Mouse (Mus musculus) induced T-regulatory cell, adult 2 months (primary cell): ENCODE measurements around the gene Vgll4.

Experiments used
- DNase-seq: peaks from one replicate; pipeline ENCODE4 v3.0.0-alpha.2; 2012; ENCODE audit warnings: low read depth

Gene Vgll4

DNA sequence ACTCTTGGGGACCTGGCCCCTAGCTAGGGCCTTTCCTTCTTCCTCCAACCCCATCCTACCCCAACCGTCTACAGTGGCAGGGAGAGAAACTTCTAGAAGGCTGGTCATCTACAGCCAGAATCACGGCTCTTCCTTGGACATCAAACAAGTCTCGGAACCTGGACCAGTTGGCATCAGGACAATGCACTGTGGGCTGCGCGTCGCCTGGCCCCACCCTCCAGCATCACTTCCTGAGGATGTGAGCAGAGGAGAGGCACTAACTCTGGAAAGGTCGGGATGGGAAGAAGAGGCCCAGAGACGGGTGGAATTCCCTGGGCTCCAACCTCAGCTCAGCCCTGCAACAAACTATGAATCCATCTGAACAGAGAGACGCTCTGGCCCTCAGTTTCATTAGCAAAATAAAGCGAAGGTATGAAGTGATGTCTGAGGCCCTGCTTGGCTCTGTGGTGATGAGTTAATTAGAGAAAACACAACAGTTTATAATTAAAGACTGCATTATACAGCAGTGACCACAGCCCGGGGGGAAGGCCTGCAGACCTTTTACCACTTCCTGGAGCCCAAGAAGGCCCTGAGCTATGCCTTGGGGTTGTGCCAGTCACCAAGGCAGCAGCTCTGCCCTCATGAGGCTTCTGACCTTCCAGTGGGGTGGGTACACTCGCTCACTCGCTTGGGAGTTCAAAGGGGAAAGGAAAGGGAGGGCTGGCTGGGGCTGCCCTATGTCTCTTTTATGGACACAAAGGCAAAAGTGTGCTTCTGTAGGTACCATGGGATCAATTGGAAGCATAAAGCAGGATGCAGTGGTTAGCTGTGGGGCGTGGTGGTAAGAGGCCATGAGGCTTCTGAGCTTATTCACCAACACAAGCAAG lies 51.8 kb downstream of the Vgll4 start:
- peak; percentile 82 for DNase-seq

DNA sequence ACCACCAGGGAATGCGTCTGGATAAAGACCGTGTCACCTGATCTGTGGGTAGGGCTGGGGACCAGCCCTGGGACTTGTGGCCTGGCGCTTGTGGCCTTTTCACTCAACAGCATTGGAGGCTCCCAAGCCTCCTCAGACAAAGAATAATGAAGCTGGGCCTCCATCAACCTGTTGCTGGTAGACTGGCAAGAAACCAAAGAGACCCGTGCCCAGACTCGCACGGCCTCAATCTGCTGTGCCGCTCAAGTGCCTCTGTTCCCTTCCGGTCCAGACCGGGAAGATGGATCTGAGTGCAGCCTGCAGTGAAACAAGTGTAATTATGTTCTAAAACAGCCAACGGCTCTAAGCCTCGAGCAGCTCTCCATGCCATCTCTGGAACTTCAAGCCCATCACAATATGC lies 52.7 kb downstream of the Vgll4 start:
- DNase-seq = peak; percentile 47

DNA sequence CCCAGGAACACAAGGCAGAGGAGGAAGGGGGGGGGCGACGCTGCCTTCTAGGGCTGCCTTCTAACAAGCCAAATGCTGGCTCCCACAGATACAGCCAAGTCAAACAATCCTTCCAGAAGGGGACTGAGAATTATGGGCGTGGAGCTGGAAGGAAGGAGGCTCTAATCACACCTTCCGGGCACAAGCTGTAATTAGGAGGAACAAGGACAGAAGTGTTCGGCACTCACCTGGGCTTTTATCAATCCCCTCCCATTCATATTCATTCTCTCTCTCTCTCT lies 53.1 kb downstream of the Vgll4 start:
- no peak for DNase-seq

DNA sequence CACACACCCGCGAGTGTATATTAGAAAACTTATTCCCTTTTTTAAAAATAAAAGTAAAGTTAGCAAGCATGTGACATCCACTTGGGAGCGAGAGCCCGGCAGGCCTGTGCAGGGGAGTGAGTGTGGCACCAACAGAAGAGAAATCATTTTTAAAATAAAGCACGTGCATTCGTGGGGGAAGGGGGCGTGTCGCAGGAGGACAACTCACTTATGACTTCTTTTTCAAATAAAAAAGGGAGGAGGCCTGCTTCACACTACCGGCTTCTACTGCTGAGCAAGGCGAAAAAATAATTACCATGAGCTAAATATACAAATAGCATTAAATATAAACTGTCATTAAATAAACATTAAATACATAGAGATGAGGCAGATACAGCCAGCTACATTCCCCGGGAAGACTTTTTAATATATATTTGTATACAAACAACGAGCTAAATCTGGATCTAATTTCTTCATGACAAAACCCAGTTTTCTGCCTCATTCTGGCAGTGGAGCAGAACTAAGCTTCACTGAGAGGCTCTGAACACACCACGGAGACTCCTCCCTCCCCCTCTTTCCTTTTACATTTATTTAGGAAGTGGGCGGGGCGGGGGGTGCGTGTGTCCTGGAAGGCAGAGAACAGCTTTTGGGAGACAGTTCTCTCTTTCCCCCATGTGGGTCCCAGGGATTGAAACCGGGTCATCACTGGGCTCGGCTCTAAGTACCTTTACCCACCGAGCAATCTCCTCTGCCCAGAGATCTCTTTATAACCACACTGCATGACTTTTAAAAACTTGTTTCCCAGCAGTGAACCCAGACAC lies 53.7 kb downstream of the Vgll4 start:
- peak; percentile 77 for DNase-seq

DNA sequence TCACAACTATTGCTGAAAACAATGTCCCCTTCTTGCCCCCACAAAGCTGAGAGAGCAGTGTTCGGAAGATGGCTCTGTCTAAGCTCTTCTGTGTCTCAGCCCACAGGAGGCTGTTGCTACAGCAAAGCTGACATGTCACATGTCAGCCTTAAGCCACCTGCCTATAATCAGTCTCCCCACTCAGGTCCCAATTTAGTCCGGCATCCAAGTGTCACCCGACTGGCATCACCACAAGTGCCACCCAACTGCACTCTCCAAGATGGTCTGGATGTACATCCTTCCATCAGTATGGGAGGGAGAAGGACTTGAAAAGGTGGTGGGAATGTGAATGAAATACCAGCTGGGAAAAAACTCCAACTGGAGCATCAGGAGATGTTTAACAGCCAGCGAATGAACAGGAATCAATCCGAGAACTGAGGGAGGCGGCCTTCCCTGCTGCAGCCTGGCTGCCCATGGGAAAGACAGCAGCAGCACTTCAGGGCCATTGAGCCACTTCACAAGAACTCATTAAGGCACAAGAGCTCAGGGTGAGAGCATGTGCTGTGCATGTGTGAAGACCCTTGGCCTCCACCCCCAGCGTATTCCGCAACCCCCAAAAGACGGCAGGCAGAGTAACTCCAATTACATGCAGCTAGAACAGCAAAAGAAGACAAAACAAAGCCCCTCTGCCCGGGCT lies 55.6 kb downstream of the Vgll4 start:
- DNase-seq = no peak

DNA sequence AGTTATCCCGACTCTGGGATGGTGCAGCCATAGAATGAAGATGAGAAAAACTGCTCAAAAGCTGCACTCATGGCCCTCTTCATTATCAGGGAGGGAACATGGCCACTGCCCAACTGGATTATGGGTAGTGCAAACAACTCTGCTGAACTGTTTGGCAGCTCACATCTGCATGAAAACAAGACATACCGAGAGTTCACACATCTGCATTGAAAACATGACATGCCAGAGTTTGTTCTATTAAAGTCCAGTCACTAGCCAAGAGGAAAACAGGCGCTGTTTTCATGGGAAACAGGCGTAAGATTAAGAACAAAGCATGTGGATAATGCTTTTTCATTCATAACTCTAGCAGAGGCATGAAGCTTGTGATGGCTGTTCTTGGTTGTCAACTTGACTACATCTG lies 56.7 kb downstream of the Vgll4 start:
- DNase-seq = no peak

DNA sequence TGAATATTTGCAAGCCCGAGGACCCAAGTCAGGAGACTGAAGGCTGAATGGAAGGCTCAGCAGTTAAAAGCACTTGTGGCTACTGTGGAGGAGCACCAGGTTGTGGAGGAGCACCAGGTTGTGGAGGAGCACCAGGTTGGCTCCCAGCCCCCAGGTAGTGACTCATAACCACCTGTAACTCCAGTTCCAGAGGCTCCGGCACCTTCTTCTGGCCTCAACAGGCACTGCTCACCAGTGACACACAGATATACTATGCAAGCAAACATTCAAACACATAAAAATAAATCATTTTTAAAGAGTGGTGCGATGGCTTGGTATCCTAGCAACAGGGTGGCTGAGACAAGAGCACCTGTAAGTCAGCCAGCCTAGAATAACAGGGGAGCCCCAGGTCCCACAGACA lies 58.3 kb downstream of the Vgll4 start:
- DNase-seq = peak; percentile 58

DNA sequence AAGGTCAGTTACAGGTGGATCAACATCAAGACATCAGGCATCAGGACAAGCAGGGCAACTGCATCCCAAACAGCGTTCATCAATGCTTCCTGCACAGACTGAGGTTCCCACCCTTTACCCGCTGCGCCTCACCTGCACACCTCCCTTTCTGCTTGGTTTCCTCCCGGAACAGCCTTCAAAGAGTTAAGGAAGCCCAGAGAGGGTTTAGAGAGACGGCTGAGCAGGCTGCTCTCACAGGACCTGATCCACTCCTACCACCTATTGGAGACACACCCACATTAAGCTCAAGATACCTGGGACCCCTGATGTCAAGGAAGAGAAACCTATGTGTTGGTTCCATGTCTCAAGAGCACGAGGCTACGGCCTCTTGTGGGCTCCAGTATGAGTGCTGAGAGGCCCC lies 60.0 kb downstream of the Vgll4 start:
- DNase-seq = peak; percentile 56

DNA sequence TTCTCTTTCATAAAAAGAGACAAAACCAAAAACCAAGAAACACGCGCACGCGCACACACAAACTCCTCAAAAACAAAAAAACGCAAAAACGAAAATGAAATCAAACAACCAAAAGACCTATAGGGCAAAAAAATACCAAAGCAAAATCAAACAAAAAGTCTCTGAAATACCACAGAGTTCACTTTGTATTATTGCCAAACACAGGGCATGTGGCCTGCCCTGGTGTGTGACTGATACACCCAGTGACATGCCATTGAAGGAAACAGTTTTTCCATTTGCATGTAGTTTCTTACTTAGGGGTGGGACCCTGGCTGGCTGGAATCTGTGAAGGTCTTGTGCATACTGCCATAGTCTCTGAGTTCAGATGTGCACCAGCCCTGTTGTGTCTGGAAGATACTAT lies 62.3 kb downstream of the Vgll4 start:
- DNase-seq = peak; percentile 90

DNA sequence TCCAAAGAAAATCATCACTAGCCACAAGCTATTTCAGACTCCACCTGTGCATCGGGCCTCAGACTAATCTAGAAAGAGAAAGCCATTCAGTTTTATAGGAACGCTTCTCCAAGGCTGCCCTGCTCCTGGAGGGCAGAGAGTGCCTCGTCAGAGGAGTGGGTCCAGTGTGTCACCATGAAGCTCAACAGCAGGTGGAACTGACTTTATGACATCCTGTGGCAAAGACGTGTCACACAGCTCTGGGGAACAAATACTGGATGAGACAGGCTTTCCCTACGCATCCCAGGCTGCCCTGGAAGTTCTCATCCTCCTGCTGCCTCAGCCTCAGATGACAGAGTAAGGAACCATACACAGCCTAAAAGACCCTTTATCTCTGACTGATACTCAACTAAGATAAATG lies 63.6 kb downstream of the Vgll4 start:
- DNase-seq = peak; percentile 48

DNA sequence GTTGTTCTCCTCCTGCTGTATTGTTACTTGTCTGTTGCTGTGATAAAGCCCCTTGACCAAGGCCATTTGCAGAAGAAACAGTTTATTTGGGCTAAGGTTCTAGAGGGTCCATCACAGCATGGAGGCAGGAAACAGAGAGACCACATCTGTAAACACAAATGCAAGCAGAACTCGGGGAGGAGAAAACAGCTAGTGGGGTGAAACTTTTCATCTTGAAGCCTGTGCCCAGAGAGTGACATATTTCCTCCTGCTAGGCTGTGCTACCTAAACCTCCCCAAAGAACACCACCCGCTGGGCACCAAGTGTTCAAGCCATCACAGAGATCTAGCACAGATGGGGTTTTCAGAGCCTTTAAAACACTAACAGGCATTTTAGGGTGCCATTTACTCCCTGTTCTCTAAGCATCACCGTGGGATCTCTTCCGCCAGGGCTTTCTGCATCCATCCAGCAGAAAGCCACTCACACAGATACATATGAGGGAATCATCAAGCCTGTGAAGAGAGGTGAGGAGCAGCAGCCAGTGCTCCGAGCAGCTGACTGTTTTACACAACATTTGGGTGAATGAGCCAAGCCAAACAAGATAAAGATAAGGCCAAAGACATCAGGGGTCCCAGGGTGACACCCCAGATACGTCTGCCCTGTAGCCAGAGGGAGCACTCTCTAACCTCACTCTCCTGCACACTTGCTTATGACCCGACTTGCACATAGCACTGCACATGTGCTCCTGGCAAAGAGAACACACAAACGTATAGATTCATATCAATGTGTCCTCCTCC lies 64.4 kb downstream of the Vgll4 start:
- peak; percentile 67 for DNase-seq

DNA sequence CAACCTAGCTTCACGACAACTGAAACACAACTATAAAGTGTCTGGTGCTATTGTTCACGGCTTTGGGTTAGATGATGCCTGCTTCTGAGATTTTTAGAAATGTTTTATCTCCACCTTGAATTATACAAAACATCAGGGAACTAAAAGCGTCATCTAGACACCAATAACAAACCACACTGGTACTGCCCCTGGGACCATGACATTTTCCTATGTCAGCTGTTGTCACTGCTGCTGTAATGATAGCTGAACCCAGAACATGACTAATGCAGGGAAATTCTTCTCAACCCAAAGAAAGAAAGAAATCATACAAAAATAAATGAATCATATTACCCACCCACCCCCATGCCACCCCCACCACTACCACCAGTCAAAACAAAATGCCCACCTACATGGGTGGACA lies 65.0 kb downstream of the Vgll4 start:
- peak; percentile 74 for DNase-seq

DNA sequence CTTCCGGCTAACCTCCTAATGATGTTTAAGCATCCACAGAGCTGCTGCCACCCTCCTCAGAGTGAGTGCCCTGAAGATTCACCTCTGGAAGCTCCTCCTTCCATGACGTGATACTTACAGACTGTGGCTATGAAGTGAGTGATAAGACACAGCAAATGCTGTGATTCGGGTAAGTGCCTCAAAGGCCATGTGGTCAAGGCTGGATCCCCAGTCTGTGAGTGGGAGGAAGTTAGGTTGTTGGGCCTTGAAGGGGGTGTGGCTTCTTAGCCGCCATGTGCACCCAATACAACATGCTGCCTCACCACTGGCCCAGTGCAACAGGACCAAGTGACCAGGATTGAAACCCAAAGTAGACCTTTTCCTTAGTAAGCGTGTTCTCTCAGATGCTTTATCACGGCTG lies 65.6 kb downstream of the Vgll4 start:
- DNase-seq = peak; percentile 71

DNA sequence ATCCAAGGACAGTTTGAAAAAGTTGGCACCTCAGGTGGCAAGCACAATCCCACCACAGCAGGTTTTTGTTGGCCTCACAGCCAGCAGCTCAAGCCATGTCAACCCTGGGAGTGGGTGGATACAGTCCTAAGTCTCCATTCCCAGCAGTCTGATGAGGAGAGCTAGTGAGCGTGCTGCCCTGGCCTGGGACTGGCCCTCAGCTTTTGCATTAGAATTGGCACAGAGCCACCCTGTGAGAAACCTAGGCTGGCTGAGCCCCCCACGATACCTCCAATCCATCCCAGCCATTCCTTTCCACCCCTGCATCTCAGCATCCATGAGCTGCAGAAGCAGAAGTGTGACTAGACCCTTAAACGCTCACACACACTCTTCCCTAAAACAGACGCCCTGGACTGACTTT lies 67.9 kb downstream of the Vgll4 start:
- DNase-seq = no peak

DNA sequence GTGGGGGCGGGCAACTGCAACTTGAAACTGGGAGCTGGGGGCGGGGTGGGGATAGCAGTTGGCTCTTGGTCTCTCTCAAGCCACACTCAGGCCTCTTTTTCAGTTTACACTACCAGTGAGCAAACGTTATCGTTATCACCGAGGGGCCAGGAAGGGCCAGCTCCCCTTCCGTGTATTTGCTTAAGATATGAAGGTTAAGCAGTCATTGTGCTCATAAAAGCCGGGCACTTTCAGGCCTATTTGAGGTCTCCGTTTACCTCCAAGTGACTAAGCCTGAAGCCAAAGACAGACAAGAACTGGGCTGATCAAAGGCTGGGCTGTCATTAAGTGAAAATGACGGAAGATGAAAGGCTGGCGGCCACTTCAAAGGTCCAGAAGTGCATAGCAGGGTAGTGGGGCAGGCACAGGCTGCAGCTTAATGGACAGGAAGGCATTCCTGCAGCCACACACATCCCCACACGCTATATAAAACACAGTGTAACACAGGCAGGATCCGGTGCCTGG lies 68.4 kb downstream of the Vgll4 start:
- peak; percentile 44 for DNase-seq

DNA sequence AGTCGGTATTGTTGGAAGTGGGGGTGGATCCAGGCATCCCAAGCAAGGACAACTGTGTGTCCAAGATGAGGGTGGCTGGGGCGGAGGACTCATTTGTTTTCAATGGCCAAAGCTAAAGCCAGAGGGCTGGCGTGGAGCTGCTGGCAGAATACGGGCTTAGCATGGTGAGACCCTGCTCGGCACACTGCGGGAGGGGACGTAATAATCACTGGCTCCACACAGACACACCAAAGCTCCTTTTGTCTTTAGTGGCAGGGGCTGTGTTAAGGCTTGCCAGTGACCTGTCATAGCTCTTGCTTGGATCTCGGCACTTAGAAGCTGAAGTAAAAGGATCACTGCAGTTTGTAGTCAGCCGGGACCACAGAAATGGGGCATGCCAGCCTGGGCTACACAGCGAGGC lies 69.6 kb downstream of the Vgll4 start:
- no peak for DNase-seq

DNA sequence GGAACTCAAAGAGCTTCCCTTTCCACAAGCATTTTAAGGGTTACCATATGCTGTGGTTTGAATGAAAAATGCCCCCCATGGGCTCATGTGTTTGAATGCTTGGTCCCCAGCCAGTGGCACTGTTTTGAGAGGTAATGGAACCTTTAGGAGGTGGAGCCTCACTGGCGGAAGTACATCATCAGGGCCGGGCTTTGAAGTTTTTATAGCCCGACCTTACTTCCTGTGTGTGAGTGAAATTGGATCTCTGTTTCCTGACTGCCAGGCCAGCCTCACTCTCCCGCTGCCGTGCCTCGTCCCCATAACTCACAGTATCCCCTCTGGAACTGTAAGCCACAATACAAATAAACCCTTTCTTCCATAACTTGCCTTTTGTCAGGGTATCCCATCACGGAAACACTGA lies 70.1 kb downstream of the Vgll4 start:
- peak; percentile 79 for DNase-seq

DNA sequence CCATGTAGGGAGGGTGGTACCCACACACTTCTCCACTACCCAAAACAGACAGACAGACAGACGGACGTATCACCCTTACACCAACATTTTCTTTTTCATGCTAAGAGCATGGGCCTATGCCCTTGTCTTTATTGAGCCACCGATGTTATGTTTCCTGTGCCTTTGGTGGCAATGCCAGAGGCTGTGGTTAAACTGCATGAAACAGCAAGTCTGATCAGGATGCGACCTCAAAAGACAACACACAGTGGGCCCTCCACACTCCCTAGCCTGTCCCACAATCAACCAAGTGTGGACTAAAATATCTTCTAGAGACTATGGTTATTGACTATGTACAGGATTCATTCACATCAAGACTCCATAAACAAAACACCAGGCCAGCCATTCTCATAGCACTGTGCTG lies 70.8 kb downstream of the Vgll4 start:
- peak; percentile 48 for DNase-seq

DNA sequence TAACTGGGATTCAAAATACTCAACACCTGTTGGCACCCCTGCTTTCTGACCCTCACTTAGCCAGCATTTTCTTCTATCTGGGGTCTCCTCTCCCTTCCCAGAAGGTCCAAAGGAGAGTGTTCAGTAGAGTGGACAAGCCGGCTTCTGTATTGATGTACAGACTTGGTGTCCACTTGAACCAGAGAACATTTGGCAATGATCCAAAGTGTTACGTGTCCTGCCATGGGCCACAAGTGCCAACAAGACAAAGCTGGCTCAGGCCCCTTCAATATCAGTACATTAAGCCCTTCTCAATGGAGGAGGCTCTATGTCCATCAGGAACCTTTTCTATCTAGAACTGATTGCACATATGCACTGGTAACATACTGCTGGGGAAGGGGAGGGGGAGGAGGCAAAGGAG lies 73.5 kb downstream of the Vgll4 start:
- DNase-seq = no peak

DNA sequence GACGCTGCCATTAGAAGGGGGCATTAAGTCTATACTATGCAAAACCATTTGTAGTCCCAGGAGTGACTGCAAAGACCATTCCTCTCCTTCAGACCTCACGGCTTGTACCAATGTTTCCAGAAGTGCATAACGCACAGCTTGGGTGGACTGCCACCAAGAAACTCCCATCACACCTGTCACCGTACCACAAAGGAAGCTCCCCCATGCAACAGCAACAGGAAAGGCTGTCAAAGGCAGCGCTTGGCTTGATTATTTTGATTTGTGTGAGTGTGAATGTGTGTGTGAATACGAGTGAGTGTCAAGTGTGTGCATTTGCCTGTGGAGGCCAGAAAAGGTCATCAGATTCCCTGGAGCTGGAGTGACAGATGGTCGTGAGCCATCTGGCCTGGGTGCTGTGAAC lies 74.6 kb downstream of the Vgll4 start:
- DNase-seq = peak; percentile 60

DNA sequence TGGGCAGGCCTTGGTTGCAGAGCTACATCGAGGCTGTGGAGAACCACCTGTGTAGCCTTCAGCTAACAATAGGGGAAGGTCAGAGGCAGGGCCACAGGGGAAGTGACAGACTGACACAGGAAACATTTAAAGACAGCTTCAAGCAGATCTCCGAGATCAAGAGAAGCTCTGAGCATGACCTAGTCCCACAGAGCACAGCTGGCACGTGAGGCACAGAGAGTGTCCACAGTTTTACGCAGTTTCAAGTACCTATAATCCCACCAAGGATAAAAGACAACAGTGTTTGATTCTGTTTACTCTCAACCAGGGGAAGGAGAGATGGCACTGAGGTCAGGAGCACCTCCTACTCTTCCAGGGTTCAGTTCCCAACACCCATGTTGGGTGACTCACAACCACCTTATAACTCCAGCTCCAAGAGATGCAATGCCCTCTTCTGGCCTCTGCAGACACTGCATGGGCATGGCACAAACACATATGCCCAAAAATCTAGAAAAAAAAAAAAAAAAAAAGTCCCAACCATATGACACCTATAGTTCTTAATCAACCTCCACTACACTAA lies 75.2 kb downstream of the Vgll4 start:
- peak; percentile 81 for DNase-seq
